Mouse (Mus musculus) megakaryocyte, embryonic 14.5 days (primary cell): ENCODE data around the gene Fam13a. TPM values are rescaled to one million over a fixed set of nuclear protein-coding genes. Genes with fewer than 3 reads are reported as not detected.

Experiments
- H3K27me3 ChIP-seq: replicated peaks from 2 replicates; pipeline ENCODE3; 2012; ENCODE audit warnings: inconsistent platforms
- H3K36me3 ChIP-seq: replicated peaks from 2 replicates; pipeline ENCODE3; 2012; ENCODE audit warnings: low read length, inconsistent platforms, mixed read lengths
- H3K4me1 ChIP-seq: 2 replicates; pipeline ENCODE4 v1.6.1; 2012; ENCODE audit warnings: inconsistent platforms
- H3K4me3 ChIP-seq: replicated peaks from 2 replicates; pipeline ENCODE3; 2012; ENCODE audit warnings: moderate library complexity, mild to moderate bottlenecking, inconsistent platforms
- H3K9me3 ChIP-seq: 2 replicates; pipeline ENCODE4 v1.6.1; 2012; ENCODE audit warnings: inconsistent platforms
- FLI1 ChIP-seq: IDR thresholded peaks from 2 replicates; pipeline ENCODE4 v1.6.1; 2012; ENCODE audit warnings: low read length, inconsistent platforms, mixed read lengths
- GATA1 ChIP-seq: IDR thresholded peaks from 3 replicates; pipeline ENCODE4 v1.6.1; 2012; ENCODE audit warnings: mixed read lengths, low read length, inconsistent platforms, borderline replicate concordance
- polyA plus RNA-seq: library from polyadenylated mRNA; stranded (reverse); fragments of >175 nt; gene quantifications from 2 replicates; pipeline ENCODE4 v1.2.3, GENCODE M21; 2012; ENCODE audit warnings: low replicate concordance; ENCODE audit not compliant: insufficient read depth

Gene Fam13a
- polyA plus RNA-seq, 1 experiment, result not detected

DNA sequence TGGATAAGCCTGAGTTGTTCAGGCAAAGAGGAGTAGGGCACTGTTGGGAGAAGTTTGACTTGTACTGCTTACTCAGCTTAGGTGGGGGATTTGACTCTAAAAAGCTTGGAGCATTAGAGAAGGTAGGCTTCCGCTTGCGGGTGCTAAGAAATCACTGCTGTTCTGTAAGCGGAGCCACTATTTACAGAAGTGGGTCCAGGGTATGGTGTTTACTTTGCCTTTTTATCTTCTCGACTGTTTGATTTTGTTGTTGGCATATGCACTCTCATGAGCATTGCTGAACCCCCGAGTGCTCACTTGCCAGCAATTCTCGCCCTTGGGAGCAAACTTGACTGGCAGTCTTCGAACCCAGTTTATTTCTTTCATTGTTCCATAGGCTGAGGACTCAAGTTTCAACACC, 123.8 kb downstream of the Fam13a start:
- H3K27me3 ChIP-seq, result no peaks in the 10 kb centered on the region
- TF ChIP-seq GATA1 (no peak), FLI1 (no peak)

DNA sequence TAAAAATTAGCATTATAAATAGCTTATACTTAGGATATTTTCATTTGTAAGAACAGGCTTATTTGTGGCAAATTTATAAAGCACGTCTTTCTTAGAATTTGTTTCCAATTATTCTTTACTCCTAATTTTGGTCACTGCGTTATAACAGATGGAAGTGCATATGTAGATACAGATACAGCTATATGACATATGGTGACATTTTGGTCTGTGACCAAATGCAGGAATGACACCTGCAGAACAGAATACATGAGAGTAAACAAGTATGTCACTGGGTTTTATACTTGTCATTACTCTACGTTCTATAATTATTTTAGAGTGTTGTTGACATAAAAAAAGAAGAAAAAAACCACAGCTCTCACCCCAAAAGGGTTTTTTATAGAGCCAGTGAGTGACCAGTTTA, 125.3 kb downstream of the Fam13a start:
- H3K27me3 ChIP-seq, result no peaks in the 10 kb centered on the region
- no peak overlapping the region for H3K4me3 ChIP-seq
- TF ChIP-seq GATA1, result no peak
- no peak for TF ChIP-seq FLI1
- H3K36me3 ChIP-seq, result peaks cover 25% of the 10 kb centered on the region
- no peaks in the 10 kb centered on the region for H3K9me3 ChIP-seq
- peaks cover 8% of the 10 kb centered on the region for H3K4me1 ChIP-seq

More for the DNA sequence above, 123.8 kb downstream of the Fam13a start:
- peaks cover 13% of the 10 kb centered on the region for H3K36me3 ChIP-seq
- no peaks in the 10 kb centered on the region for H3K9me3 ChIP-seq
- peaks cover 8% of the 10 kb centered on the region for H3K4me1 ChIP-seq
- no peak overlapping the region for H3K4me3 ChIP-seq

- Histone ChIP-seq H3K4me3 (no peak overlapping the region), H3K4me1 (peaks cover 15% of the 10 kb centered on the region), H3K9me3 (no peaks in the 10 kb centered on the region), H3K36me3 (peaks cover 34% of the 10 kb centered on the region), H3K27me3 (no peaks in the 10 kb centered on the region)
- no peak for TF ChIP-seq GATA1
- no peak for TF ChIP-seq FLI1
Observed at GRCm38 (mm10) chr6:58896648-58897047, 127.7 kb downstream of the Fam13a start.

DNA sequence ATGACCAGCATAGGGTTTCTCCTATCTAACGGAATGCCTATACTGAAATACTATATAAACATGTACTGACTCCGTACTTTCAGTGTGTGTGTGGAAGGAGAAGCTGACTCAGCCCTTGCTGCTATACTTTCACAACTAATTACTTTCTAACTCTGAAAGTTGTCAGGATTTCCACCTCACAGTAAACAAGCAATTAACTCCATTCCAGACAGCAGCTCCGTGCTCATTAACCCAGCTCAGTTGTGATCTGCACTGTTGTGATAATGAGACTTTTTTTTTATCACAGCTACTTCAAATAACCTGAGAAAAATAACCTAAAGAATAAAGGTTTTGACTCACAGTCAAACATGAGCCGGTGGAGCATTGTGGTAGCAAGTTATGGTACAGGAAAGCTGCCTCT, 129.4 kb downstream of the Fam13a start:
- Histone ChIP-seq H3K4me1 (peaks cover 25% of the 10 kb centered on the region), H3K36me3 (peaks cover 44% of the 10 kb centered on the region), H3K27me3 (no peaks in the 10 kb centered on the region), H3K9me3 (no peaks in the 10 kb centered on the region), H3K4me3 (no peak overlapping the region)
- TF ChIP-seq GATA1 (no peak), FLI1 (no peak)

- Histone ChIP-seq H3K4me1 (peaks cover 26% of the 10 kb centered on the region), H3K36me3 (peaks cover 48% of the 10 kb centered on the region)
Observed at GRCm38 (mm10) chr6:58893307-58893706, 131.0 kb downstream of the Fam13a start.

GRCm38 (mm10) chr6:58889917-58890316, 134.4 kb downstream of the Fam13a start:
- Histone ChIP-seq H3K4me3 (peak overlapping the region; percentile 47), H3K4me1 (peaks cover 26% of the 10 kb centered on the region), H3K27me3 (no peaks in the 10 kb centered on the region), H3K36me3 (peaks cover 33% of the 10 kb centered on the region), H3K9me3 (no peaks in the 10 kb centered on the region)
- TF ChIP-seq GATA1 (no peak), FLI1 (no peak)

More at GRCm38 (mm10) chr6:58893307-58893706, 131.0 kb downstream of the Fam13a start:
- H3K4me3 ChIP-seq, result no peak overlapping the region
- no peaks in the 10 kb centered on the region for H3K9me3 ChIP-seq
- TF ChIP-seq FLI1 (no peak), GATA1 (no peak)
- H3K27me3 ChIP-seq, result no peaks in the 10 kb centered on the region

- H3K4me3 ChIP-seq, result no peak overlapping the region
- TF ChIP-seq FLI1, result no peak
- TF ChIP-seq GATA1, result no peak
- peaks cover 30% of the 10 kb centered on the region for H3K4me1 ChIP-seq
- no peaks in the 10 kb centered on the region for H3K27me3 ChIP-seq
- H3K9me3 ChIP-seq, result no peaks in the 10 kb centered on the region
- peaks cover 19% of the 10 kb centered on the region for H3K36me3 ChIP-seq
Observed at GRCm38 (mm10) chr6:58882271-58882670, 142.1 kb downstream of the Fam13a start.

Other genes with a start within 250 kb of the Fam13a start
- gene Herc3, start 193.1 kb downstream of the Fam13a start, polyA plus RNA-seq, result 0.39 and 1.00 TPM in 2 replicates
- not detected in 2 replicates for gene Nap1l5, start 117.5 kb downstream of the Fam13a start, polyA plus RNA-seq
- gene Tigd2, start 184.3 kb upstream of the Fam13a start, polyA plus RNA-seq, result 1.4 and 1.8 TPM in 2 replicates